Mouse (Mus musculus) heart, adult 2 months (tissue): ENCODE results near the gene Gm10837.

ENCODE experiments used
- CTCF ChIP-seq: fragments of 200-600 bp; IDR thresholded peaks from 2 replicates; pipeline ENCODE4 v1.8.1; 2022; ENCODE audit warnings: antibody characterized with exemption, mild to moderate bottlenecking, moderate library complexity
- EP300 ChIP-seq: fragments of 200-500 bp; IDR thresholded peaks from 2 replicates; pipeline ENCODE4 v1.6.1; 2011; ENCODE audit warnings: low read depth, low read length, control low read depth; ENCODE audit not compliant: insufficient read depth
- POLR2A ChIP-seq: fragments of 200-500 bp; IDR thresholded peaks from 2 replicates; pipeline ENCODE4 v1.6.1; 2011; ENCODE audit warnings: mild to moderate bottlenecking, low read depth, low read length, control low read depth; ENCODE audit not compliant: insufficient read depth

- TF ChIP-seq CTCF (no peak), POLR2A (no peak), EP300 (no peak)
Observed at GRCm38 (mm10) chr14:122489686-122490414, 536 bp upstream of the Gm10837 start.
